Mouse (Mus musculus): Measurements from ENCODE around the gene Camk2g. TPM values are rescaled to one million over a fixed set of nuclear protein-coding genes. Genes with fewer than 3 reads are reported as not detected.

Camk2g gene
- total and polyA plus RNA-seq, 3 experiments = 14.1 to 27.1 TPM; not detected in 1

DNA sequence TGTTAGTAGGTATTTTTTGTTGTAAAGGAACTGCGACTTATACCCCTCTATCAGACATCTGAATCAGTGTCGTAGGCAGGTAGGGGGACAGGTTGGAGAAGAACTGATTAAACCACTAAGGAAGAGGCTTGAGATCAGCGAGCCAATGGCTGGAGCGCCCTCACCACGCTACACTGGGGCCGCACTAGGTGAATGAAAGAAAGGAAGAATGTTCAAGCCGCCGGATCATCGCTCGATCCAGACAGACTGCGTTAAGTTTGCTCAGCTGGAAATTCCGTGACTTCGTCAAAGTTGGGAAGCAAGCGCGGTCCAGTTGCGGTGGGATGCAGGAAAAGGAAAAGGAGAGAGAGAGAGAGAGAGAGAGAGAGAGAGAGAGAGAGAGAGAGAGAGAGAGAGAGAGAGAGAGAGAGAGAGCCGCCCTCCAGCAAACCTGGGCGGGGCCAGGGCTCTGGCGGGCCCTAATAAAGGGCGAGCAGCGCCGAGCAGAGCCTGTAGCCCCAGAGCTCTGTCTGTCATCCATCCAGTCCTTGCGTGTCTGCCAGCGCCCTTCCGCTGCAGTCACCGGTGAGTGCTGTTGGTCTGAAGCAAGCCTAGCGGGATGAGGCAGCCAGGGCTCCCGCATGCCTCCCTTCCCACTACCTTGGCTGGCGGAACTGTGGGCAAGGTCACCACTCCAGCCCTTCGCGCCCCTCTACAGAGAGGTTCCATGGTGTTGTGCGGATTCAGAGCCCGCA, 42.5 kb upstream of the Camk2g start, which contains the start of gene Plau:
Gene Plau, plus strand, starts transcription at position 490 of the 734 bp plus-strand sequence.
- H3K4me1 ChIP-seq (ENCODE audit: control insufficient read depth in 1 of 2, insufficient read depth in 2 of 2, low read length in 2 of 2) = peaks cover 0 to 6% of the 10 kb centered on the region in 2 experiments; a peak in 3 of 4 replicates

DNA sequence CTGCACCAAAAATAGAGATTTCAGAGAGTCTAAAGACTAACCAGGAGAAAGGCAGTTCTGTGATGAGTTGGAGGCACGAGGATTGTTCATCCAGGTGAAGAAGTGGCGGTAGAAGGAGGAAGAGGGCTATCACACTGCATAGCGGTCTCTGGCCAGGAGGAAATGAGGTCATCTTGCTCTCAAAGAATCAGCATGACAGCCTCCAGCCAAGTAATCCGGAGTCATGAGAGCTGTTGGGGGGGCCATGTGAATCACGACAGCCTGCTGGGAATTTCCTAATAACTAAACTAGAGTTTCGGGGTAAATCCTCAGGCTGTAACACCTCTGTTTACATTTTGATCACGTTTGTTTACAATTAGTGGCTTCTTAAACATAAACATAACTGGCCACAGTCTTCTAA, 40.2 kb upstream of the Camk2g start:
- Histone ChIP-seq H3K4me1 (ENCODE audit: control insufficient read depth in 1 of 2, insufficient read depth in 2 of 2, low read length in 2 of 2) (peaks cover 2 to 14% of the 10 kb centered on the region in 2 experiments; a peak in 3 of 4 replicates), H3K4me3 (ENCODE audit: control insufficient read depth in 1 of 2, insufficient read depth in 1 of 2, low read depth in 2 of 2, low read length in 2 of 2) (no peak overlapping the region)
- no peak for DNase-seq (ENCODE audit: low read depth, low spot score)

More for the DNA sequence above, 42.5 kb upstream of the Camk2g start, which contains the start of gene Plau:
- Histone ChIP-seq H3K79me2 (ENCODE audit: control insufficient read depth, insufficient read depth, low read length, poor library complexity) (no peaks in the 10 kb centered on the region), H3K27ac (ENCODE audit: control insufficient read depth, low read depth, low read length) (no peak within 1 kb of the TSS), H3K36me3 (ENCODE audit: control insufficient read depth in 1 of 2, insufficient read depth in 2 of 2, low read length in 2 of 2) (no peaks in the 10 kb centered on the region), H3K4me3 (ENCODE audit: control insufficient read depth in 1 of 2, insufficient read depth in 1 of 2, low read depth in 2 of 2, low read length in 2 of 2) (peak within 1 kb of the TSS; percentile 39 to 41), H3K9me3 (replicated peaks; ENCODE audit: insufficient read depth, low read length) (no peaks in the 10 kb centered on the region), H3K9ac (ENCODE audit: control insufficient read depth, low read depth, low read length, poor library complexity, severe bottlenecking) (peak within 1 kb of the TSS; percentile 41), H3K27me3 (ENCODE audit: control insufficient read depth in 1 of 2, insufficient read depth in 2 of 2, low read length in 2 of 2) (peaks cover 13 to 33% of the 10 kb centered on the region in 2 experiments)
- DNase-seq (ENCODE audit: low read depth, low spot score) = peak; percentile 70
- TF ChIP-seq JUND (IDR thresholded peaks at IDR 0.05; ENCODE audit: low read depth, low read length) (peak; percentile 96), MAX (IDR thresholded peaks at IDR 0.05; ENCODE audit: low read length) (no peak)

DNA sequence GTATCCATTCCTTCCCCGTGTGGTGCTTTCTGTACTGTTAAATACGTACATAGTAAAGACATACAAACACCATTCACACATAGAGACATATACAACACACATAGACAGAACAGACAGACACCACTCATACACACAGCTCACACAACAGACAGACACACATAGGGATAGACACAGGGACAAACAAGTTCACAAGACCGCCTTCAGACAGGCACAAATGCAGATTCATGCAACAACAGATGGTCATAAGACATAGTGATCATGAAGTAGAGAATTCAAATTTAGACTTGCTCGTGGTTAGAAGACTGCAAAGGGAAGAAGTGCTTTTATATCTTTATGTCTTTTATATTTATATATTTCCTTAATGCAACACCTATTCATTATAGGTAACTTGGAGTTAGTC, 39.6 kb upstream of the Camk2g start:
- Histone ChIP-seq H3K36me3 (ENCODE audit: control insufficient read depth in 1 of 2, insufficient read depth in 2 of 2, low read length in 2 of 2) (peaks cover 0 to 4% of the 10 kb centered on the region in 2 experiments; a peak in 1 of 4 replicates), H3K27ac (ENCODE audit: control insufficient read depth, low read depth, low read length) (no peak overlapping the region), H3K4me3 (ENCODE audit: control insufficient read depth in 1 of 2, insufficient read depth in 1 of 2, low read depth in 2 of 2, low read length in 2 of 2) (no peak overlapping the region), H3K9ac (ENCODE audit: control insufficient read depth, low read depth, low read length, poor library complexity, severe bottlenecking) (no peak overlapping the region), H3K79me2 (ENCODE audit: control insufficient read depth, insufficient read depth, low read length, poor library complexity) (no peaks in the 10 kb centered on the region), H3K4me1 (ENCODE audit: control insufficient read depth in 1 of 2, insufficient read depth in 2 of 2, low read length in 2 of 2) (peaks cover 2 to 14% of the 10 kb centered on the region in 2 experiments; a peak in 3 of 4 replicates), H3K27me3 (ENCODE audit: control insufficient read depth in 1 of 2, insufficient read depth in 2 of 2, low read length in 2 of 2) (peaks cover 10 to 23% of the 10 kb centered on the region in 2 experiments), H3K9me3 (replicated peaks; ENCODE audit: insufficient read depth, low read length) (no peaks in the 10 kb centered on the region)
- no peak for DNase-seq (ENCODE audit: low read depth, low spot score)
- TF ChIP-seq CHD2 (IDR thresholded peaks at IDR 0.05; ENCODE audit: low read length) = no peak
- no peak for TF ChIP-seq POLR2A (IDR thresholded peaks at IDR 0.05; ENCODE audit: control insufficient read depth in 1 of 2, insufficient read depth in 1 of 2, low read depth in 1 of 2, low read length in 2 of 2, poor library complexity in 1 of 2)
- no peak for TF ChIP-seq HCFC1 (IDR thresholded peaks at IDR 0.05; ENCODE audit: low read depth, low read length)
- TF ChIP-seq ELF1 (IDR thresholded peaks at IDR 0.05; ENCODE audit: low read depth, low read length) = no peak
- no peak for TF ChIP-seq MYB (IDR thresholded peaks at IDR 0.05; ENCODE audit: low read depth, low read length)
- TF ChIP-seq POLR2AphosphoS2 (IDR thresholded peaks at IDR 0.05; ENCODE audit: low read length) = no peak
- TF ChIP-seq NELFE (IDR thresholded peaks at IDR 0.05; ENCODE audit: low read depth, low read length) = no peak
- no peak for TF ChIP-seq SIN3A (IDR thresholded peaks at IDR 0.05; ENCODE audit: low read length)
- no peak for TF ChIP-seq MAZ (IDR thresholded peaks at IDR 0.05; ENCODE audit: low read depth, low read length)
- no peak for TF ChIP-seq UBTF (IDR thresholded peaks at IDR 0.05; ENCODE audit: borderline replicate concordance, insufficient read depth, low read depth, low read length)

More for the DNA sequence above, 40.2 kb upstream of the Camk2g start:
- no peaks in the 10 kb centered on the region for H3K79me2 ChIP-seq (ENCODE audit: control insufficient read depth, insufficient read depth, low read length, poor library complexity)
- TF ChIP-seq MAX (IDR thresholded peaks at IDR 0.05; ENCODE audit: low read length) (no peak), GATA1 (IDR thresholded peaks at IDR 0.05; ENCODE audit: low read depth, low read length) (no peak), SIN3A (IDR thresholded peaks at IDR 0.05; ENCODE audit: low read length) (no peak), MAFK (IDR thresholded peaks at IDR 0.05; ENCODE audit: borderline replicate concordance, low read depth, low read length) (no peak), MYB (IDR thresholded peaks at IDR 0.05; ENCODE audit: low read depth, low read length) (no peak), ZKSCAN1 (IDR thresholded peaks at IDR 0.05; ENCODE audit: low read depth, low read length) (no peak), KAT2A (conservative IDR thresholded peaks at IDR 0.05; ENCODE audit: low read depth, low read length) (no peak), ZC3H11A (IDR thresholded peaks at IDR 0.05; ENCODE audit: low read depth, low read length) (no peak)
- no peaks in the 10 kb centered on the region for H3K9me3 ChIP-seq (replicated peaks; ENCODE audit: insufficient read depth, low read length)
- H3K36me3 ChIP-seq (ENCODE audit: control insufficient read depth in 1 of 2, insufficient read depth in 2 of 2, low read length in 2 of 2) = peaks cover 0 to 4% of the 10 kb centered on the region in 2 experiments; a peak in 1 of 4 replicates
- H3K27me3 ChIP-seq (ENCODE audit: control insufficient read depth in 1 of 2, insufficient read depth in 2 of 2, low read length in 2 of 2) = peaks cover 12 to 25% of the 10 kb centered on the region in 2 experiments
- no peak overlapping the region for H3K27ac ChIP-seq (ENCODE audit: control insufficient read depth, low read depth, low read length)
- no peak overlapping the region for H3K9ac ChIP-seq (ENCODE audit: control insufficient read depth, low read depth, low read length, poor library complexity, severe bottlenecking)
